Mouse (Mus musculus) gastrocnemius, adult 18-20 months (tissue): Measurements from ENCODE around the gene Anapc15. TPM values are rescaled to one million over a fixed set of nuclear protein-coding genes. Genes with fewer than 3 reads are reported as not detected.
"Not testable (repeated sequence)": the region's sequence is repeated elsewhere in the genome, so short reads cannot be mapped to it uniquely, and the experiment has no call there.

Source experiments
- DNase-seq: peaks from one replicate; pipeline ENCODE4 v3.0.0; 2021; ENCODE audit warnings: low spot score
- microRNA-seq: library from miRNA; unstranded; fragments of <30 nt; microRNA quantifications from one replicate; pipeline ENCODE4 v1.2.0, GENCODE M21; 2021
- total RNA-seq, 2 experiments: library from RNA; stranded (reverse); gene quantifications; 2 replicates each; pipeline ENCODE4 v1.2.3; 2021

The Anapc15 gene
- total RNA-seq, 2 experiments from 2014 or later, result 17.8 to 24.2 TPM

GRCm38 (mm10) chr7:101949008-101949407, 85.5 kb downstream of the Anapc15 start:
- DNase-seq, result not testable (repeated sequence)

Small RNA genes within 50 kb of the gene (microRNA-seq; reads per million reads assigned to microRNA genes)
- gene Gm22655, result not detected

Other genes starting within 250 kb of the Anapc15 start
- 10 to 100 TPM; 65.6 to 68.6 TPM for gene Clpb, start 200.1 kb upstream of the Anapc15 start, total RNA-seq
- gene Phox2a, start 45.4 kb upstream of the Anapc15 start, total RNA-seq, result not detected
- gene Inppl1, start 25.5 kb upstream of the Anapc15 start, total RNA-seq, result 100 to 1,000 TPM in 1 of 2 experiments, 10 to 100 TPM in 1; 93.5 to 101 TPM
- gene Folr2, start 6.5 kb upstream of the Anapc15 start, total RNA-seq, result 1 to 10 TPM; 1.9 to 3.4 TPM
- 1 to 10 TPM in 1 of 2 experiments, under 1 TPM in 1; 0.89 to 2.8 TPM for gene Folr1, start 7.1 kb downstream of the Anapc15 start, total RNA-seq
- 100 to 1,000 TPM; 104 to 108 TPM for gene Lamtor1, start 42.2 kb downstream of the Anapc15 start, total RNA-seq
- gene Tomt, start 42.6 kb downstream of the Anapc15 start, total RNA-seq, result not detected
- gene Lrrc51, start 70.2 kb downstream of the Anapc15 start, total RNA-seq, result 1 to 10 TPM; 4.0 to 4.3 TPM
- 10 to 100 TPM; 53.5 to 57.4 TPM for gene Numa1, start 70.4 kb downstream of the Anapc15 start, total RNA-seq
- gene Il18bp, start 155.0 kb downstream of the Anapc15 start, total RNA-seq, result 1 to 10 TPM; 1.5 to 2.3 TPM
- 10 to 100 TPM; 20.6 to 27.5 TPM for gene Rnf121, start 201.8 kb downstream of the Anapc15 start, total RNA-seq
- gene Xndc1, start 201.8 kb downstream of the Anapc15 start, total RNA-seq, result 1 to 10 TPM; 2.9 to 4.1 TPM
- gene Xntrpc, start 202.0 kb downstream of the Anapc15 start, total RNA-seq, result under 1 TPM; 0.68 to 0.78 TPM
- under 1 TPM; 0.23 to 0.31 TPM for gene Trpc2, start 219.4 kb downstream of the Anapc15 start, total RNA-seq
- gene Art1, start 238.0 kb downstream of the Anapc15 start, total RNA-seq, result 100 to 1,000 TPM; 558 to 637 TPM
- 10 to 100 TPM; 28.7 to 33.6 TPM for gene Art5, start 245.8 kb downstream of the Anapc15 start, total RNA-seq